Mouse (Mus musculus): Measurements from ENCODE around the gene Arhgef16. TPM values are rescaled to one million over a fixed set of nuclear protein-coding genes. Genes with fewer than 3 reads are reported as not detected.

Arhgef16 gene
- total and polyA plus RNA-seq, 3 experiments = not detected

GRCm38 (mm10) chr4:154247207-154248091 lies 54.0 kb downstream of the Arhgef16 start:
- H3K4me1 ChIP-seq (ENCODE audit: control insufficient read depth in 1 of 2, insufficient read depth in 2 of 2) = no peaks in the 10 kb centered on the region
- TF ChIP-seq IRF4 (IDR thresholded peaks at IDR 0.05; ENCODE audit: low read depth, low read length) (no peak), MAFK (IDR thresholded peaks at IDR 0.05; ENCODE audit: insufficient replicate concordance, low read length) (no peak), UBTF (IDR thresholded peaks at IDR 0.05; ENCODE audit: low read depth, low read length) (no peak), CHD1 (IDR thresholded peaks at IDR 0.05; ENCODE audit: low read depth, low read length) (no peak), RAD21 (IDR thresholded peaks at IDR 0.05; ENCODE audit: low read depth, low read length) (no peak), USF2 (conservative IDR thresholded peaks at IDR 0.05; ENCODE audit: low read depth, low read length) (no peak), MAX (IDR thresholded peaks at IDR 0.05; ENCODE audit: low read length) (no peak), RCOR1 (conservative IDR thresholded peaks at IDR 0.05; ENCODE audit: low read depth, low read length) (no peak)
- no peak overlapping the region for H3K27ac ChIP-seq (ENCODE audit: insufficient read depth, low read depth)
- no peaks in the 10 kb centered on the region for H3K27me3 ChIP-seq (replicated peaks)
- DNase-seq (ENCODE audit: extremely low read depth) = no peak
- H3K79me2 ChIP-seq (replicated peaks; ENCODE audit: control insufficient read depth, extremely low read depth, insufficient read depth, poor library complexity, severe bottlenecking) = no peaks in the 10 kb centered on the region
- peaks cover 91% of the 10 kb centered on the region for H3K9me3 ChIP-seq (replicated peaks; ENCODE audit: low read length)
- in situ Hi-C loops (cut with MboI; ENCODE audit: low pct_ligation_motif_present, low pct_unique_long_range_greater_than_20kb, low sequenced_read_pairs) = no loop called here
- dilution Hi-C loops (cut with MboI; ENCODE audit: extremely low pct_ligation_motif_present, extremely low pct_unique_long_range_greater_than_20kb, low sequenced_read_pairs) = no loop called here
- no peak overlapping the region for H3K9ac ChIP-seq (ENCODE audit: insufficient read depth, low read depth)
- H3K36me3 ChIP-seq (replicated peaks in 1 of 2; ENCODE audit: control insufficient read depth in 1 of 2, insufficient read depth in 1 of 2, low read length in 1 of 2) = no peaks in the 10 kb centered on the region
- no peak overlapping the region for H3K4me3 ChIP-seq (replicated peaks in 1 of 3; ENCODE audit: low read depth in 2 of 3, low read length in 2 of 3, poor library complexity in 1 of 3)
- H3K4me2 ChIP-seq (ENCODE audit: insufficient read depth, low read depth, poor library complexity, severe bottlenecking) = no peak overlapping the region

DNA sequence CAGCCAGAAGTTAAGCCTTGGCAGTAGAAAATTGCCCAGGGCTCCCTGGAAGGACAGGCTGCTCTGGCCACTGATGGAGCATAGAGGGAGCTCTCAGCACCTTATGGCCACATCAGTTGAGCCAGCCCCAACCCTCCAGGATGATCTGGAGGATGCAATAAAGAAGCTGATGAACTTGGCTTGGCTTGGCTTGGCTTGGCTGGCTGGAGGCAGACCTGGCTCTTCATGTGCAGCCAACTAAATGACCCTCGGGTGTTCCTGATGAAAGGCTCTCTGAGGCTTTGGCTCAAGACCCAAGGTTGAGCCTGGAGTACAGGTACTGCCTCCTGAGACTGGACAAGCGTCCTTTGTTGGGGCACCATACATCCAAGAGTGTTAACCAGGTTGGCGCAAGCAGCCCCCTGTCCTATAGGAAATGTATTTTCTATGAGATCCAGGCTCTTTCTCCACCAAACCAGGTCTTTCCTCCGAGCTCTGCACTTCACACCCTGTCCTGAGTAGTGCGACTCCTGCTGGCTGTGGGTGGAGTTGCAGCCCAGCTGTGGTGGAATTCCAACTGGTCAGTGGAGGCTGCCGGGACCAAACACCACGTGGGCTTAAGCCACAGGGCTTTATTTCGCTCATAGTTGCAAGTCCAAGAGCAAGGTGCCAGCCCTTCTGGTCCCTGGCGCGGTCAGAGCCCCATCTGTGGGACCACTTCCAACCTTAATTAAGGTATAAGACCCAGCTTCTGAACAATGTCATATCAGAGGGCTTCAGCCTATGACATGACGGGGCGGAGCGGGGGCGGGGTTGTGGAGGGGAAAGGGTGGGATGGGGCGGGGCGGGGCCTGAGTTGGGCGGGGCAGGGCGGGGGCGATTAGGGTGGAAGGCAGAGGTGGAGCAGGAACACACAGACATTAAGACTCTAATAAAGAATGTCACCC lies 55.1 kb downstream of the Arhgef16 start:
- dilution Hi-C loops (cut with MboI; ENCODE audit: extremely low pct_ligation_motif_present, extremely low pct_unique_long_range_greater_than_20kb, low sequenced_read_pairs) (no loop called here), in situ Hi-C loops (cut with MboI; ENCODE audit: low pct_ligation_motif_present, low pct_unique_long_range_greater_than_20kb, low sequenced_read_pairs) (no loop called here)
- TF ChIP-seq CTCF (conservative IDR thresholded peaks at IDR 0.05 in 1 of 2, IDR thresholded peaks at IDR 0.05 in 1 of 2; ENCODE audit: low read depth in 2 of 2, low read length in 2 of 2) (peak in 1 of 2 experiments; percentile 1; a peak in 1 of 4 replicates), NRF1 (IDR thresholded peaks at IDR 0.05; ENCODE audit: low read depth, low read length) (no peak)
- Histone ChIP-seq H3K9ac (ENCODE audit: insufficient read depth, low read depth) (no peak overlapping the region), H3K4me1 (ENCODE audit: control insufficient read depth in 1 of 2, insufficient read depth in 2 of 2) (no peaks in the 10 kb centered on the region), H3K36me3 (replicated peaks in 1 of 2; ENCODE audit: control insufficient read depth in 1 of 2, insufficient read depth in 1 of 2, low read length in 1 of 2) (no peaks in the 10 kb centered on the region), H3K27ac (ENCODE audit: insufficient read depth, low read depth) (no peak overlapping the region), H3K79me2 (replicated peaks; ENCODE audit: control insufficient read depth, extremely low read depth, insufficient read depth, poor library complexity, severe bottlenecking) (no peaks in the 10 kb centered on the region), H3K4me3 (replicated peaks in 1 of 3; ENCODE audit: low read depth in 2 of 3, low read length in 2 of 3, poor library complexity in 1 of 3) (no peak overlapping the region), H3K9me3 (replicated peaks; ENCODE audit: low read length) (peaks cover 95% of the 10 kb centered on the region), H3K4me2 (ENCODE audit: insufficient read depth, low read depth, poor library complexity, severe bottlenecking) (no peak overlapping the region), H3K27me3 (replicated peaks) (no peaks in the 10 kb centered on the region)
- DNase-seq (ENCODE audit: extremely low read depth) = no peak
